Mouse (Mus musculus) monocyte, adult 5-6 weeks (primary cell): ENCODE measurements around the gene Aym1. TPM values are rescaled to one million over a fixed set of nuclear protein-coding genes. Genes with fewer than 3 reads are reported as not detected.
"Not testable (repeated sequence)": the region's sequence is repeated elsewhere in the genome, so short reads cannot be mapped to it uniquely, and the experiment has no call there.

ENCODE experiments used
- ATAC-seq: fragments of 153-309, 156-312 bp; replicated peaks from 2 replicates; pipeline ENCODE4 v1.8.0; 2017; ENCODE audit warnings: mild to moderate bottlenecking; ENCODE audit not compliant: low TSS enrichment, insufficient number of reproducible peaks, severe bottlenecking, poor library complexity, low FRiP score
- total RNA-seq: library from RNA; stranded (forward); fragments of 200-1000, 200-491, 200-594 nt; gene quantifications from 3 replicates; pipeline ENCODE4 v1.2.3, GENCODE M21; 2017

The Aym1 gene
- total RNA-seq, 1 experiment from 2014 or later = not detected

DNA sequence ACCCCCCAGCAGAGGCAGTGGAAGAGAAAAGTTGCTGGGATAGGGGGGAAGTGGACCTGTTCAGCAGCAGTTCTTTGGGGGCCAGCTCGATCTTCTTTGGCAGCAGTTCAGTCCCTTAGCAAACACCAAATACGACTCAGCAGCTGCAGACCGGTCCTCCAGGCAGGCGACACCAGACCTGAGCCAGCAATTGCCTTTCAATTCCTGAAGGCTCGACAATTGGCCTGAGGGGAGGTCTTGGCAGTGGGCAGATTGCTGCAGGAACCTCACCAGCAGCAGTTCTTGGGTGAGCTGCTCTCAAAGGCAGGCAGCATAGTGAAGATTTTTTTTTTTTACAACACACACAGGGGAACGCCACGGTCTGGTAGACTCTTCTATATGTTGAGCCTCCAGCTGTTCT lies 7.3 kb upstream of the Aym1 start:
- ATAC-seq = no peak

DNA sequence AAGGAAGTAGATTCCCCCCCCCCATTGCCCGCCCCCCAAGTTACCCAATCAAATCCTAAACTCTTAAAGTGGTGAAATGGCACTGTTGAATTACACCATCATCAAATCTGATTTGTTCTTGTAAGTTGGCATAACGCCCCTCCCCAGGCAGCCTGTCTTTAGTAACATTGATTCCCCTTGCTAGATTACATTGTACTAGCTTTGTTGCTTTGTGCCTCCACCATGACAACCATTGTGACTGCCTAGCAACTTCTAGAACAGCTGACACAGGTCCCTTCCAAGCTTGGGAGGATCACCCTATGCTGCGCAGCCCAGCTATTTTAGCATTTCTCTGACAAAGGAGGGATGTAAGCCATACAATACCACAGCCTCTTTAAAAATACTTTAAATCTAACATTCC lies 5.3 kb upstream of the Aym1 start:
- ATAC-seq = no peak

DNA sequence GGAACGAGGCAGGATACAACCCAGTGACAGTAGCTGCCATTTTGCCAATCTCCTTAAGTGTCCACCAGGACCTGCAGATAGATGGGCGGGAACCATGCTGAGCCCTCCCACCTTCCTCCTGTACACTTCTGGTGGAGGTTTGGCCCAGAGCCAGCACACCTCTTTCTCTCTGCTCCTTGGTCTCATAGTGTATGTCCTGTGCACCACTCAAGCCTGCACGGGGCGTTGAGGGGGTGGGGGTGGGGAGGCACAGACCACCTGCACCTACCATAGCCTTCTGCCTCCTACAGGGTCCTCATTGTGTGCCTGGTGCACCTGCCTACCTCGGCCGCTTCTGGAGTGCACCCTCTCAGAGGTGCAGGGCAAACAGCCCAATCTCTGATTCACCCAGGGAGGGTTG lies 4.5 kb upstream of the Aym1 start:
- ATAC-seq = no peak

DNA sequence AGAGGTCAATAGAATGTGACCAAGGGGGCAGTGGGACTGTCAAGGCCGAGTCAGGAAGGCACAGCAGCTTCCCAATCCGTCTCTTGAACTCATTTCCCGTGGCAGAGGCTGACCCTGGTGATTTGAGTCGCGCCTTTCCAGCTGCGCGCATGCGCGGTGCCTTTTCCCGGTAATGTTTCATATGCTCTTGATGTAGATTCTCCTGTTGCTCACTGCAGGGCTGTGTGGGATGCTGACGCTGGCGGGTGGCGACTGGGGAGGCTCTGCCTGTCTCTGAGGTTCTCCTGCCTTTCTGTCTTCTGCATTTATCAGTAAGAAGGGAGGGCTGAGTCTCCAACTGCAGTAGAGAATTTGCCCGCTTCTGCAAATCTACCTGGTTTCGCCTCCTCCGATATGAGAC lies 2.8 kb upstream of the Aym1 start:
- no peak for ATAC-seq

DNA sequence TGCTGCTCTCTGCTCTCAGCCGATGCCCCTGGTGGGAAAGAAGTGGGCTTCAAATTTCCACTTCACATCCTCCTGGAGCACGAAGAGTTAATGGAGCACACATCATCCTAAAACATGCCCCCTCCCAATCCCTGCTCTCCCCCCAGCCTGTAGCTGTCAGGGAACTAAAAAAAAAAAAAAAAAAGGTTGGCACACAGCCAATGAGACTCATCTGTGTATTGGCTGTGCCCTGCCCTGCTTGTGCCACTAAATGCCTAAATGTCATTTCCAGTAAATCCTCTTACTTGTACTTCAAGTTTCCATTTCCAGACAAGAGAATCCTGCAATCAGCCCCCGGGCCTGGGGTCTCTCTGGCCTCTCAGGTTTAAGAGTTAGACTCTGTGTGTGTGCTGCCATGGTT lies 562 bp downstream of the Aym1 start:
- no peak for ATAC-seq

DNA sequence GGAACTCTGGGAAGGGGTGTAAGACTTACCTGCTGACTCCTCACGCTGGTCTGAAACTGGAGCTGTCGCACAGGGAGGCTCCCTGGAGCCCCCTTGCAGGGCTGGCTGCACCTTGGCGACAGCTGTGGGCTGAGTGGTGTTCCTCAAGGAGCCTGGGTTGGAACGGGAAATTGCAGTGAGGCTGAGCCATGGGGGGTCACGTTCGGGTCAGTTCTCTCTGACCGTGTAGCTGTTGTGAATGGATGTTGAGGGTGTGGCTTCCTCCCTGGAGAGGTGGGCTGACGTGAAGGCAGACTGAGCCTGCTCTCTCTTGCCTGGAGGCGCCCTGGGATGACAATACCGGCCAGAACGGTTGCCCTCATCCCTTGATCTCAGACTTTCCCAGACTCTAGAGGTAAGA lies 1.7 kb downstream of the Aym1 start:
- no peak for ATAC-seq

DNA sequence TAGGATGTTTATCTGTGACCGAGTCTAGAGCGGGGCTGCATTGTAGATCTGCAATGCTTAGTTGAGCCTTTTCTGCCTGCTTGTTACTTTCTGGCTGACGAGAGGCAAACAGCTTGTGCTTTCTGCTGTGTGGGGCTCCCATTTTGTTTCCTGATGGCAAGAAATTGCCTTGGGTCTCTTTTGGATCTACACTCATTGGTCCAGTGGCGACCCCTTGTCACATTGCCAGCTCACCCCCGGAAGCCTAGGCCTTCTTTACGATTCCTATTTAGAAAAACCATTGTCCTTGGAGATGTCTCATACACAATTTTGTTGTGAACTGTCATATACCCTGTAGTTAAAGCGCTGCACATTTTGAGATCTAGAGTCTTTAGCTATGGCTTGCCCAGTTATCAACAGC lies 4.2 kb downstream of the Aym1 start:
- ATAC-seq = no peak

DNA sequence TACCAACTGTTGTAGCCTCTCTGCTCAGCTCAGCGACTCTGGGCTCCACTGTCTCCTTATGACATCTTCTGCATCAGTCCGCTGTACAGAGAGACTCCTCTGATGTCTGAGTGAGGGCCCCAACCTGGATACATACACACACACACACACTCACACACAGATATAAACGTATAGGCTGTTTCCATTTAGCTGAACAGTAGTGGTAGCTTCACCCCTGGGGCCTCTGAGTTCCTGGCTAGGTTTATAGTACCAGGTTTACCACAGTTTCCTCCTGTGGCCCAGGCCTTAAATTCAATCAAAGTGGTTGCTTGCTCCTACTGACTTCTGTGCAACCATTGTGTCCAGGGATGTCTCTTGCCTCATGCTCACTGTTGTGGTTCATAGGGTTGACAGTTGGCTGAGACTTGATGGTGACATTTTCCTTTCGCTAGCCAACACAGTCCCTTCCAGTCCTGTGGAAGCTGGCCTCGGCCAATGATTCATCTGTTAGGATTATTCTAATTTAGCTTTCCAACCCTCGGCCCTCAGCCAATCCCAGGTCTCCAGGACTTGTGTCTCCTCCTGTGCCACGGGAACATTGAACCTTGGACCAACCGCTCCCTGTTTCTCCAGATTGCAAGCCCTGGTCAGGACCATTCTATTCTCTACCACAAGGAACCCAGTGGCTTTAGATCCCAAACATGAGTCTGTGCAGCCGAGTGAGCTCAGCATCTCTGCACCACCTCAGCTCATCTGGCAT lies 5.3 kb downstream of the Aym1 start:
- ATAC-seq = no peak

DNA sequence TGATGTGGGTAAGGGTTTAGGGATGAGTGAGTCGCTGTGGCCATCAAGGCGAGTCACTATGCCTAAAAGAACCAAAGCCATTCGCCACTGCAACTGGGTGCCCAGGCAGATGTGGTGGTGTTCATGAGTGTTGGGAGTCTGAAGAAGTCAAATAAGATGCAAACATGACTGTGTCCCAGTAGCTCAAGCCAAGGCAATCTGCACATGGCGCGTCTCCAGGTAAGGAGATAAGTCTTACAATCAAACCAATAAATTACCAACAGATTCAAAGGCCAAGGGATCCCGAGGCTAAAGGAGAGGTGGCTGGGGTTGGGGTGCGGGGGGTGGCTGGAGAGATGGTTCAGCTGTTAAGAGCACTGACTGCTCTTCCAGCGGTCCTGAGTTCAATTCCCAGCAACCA lies 6.1 kb downstream of the Aym1 start:
- no peak for ATAC-seq

DNA sequence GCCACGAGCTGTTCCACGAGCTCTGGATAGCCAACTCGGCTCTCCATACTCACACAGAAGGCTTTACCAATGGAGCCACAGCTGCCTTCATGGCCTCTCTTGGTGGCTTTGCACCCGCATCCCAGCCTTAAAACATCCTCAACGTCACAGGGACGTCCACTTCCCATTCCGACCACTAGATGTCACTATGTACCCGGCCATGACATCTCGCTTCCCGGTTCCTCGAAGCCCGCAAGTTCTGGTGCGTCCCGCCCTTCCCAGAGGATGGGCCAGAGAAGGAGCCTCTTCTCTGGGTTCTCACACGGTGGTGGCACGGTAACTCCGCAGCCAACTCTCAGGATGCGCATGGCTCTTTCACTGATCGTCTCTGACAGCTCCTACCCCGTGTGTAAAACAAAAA lies 8.8 kb downstream of the Aym1 start:
- peak; percentile 83; the same call in 1 of the 2 replicates for ATAC-seq

DNA sequence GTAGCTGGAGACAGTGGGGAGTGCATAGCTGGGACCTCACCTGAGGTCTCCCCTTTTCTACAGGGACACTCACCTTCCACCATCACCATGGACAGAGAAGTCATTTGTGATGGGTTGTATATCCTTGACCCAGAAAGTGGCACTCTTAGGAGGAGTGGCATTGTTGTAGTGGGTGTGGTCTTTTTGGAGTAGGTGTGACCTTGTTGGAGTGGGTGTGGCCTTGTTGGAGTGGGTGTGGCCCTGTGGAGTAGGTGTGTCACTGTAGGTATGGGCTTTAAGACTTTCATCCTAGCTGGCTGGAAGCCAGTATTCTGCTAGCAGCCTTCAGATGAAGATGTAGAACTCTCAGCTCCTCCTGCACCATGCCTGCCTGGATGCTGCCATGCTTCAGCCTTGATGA lies 10.6 kb downstream of the Aym1 start:
- ATAC-seq = not testable (repeated sequence)

DNA sequence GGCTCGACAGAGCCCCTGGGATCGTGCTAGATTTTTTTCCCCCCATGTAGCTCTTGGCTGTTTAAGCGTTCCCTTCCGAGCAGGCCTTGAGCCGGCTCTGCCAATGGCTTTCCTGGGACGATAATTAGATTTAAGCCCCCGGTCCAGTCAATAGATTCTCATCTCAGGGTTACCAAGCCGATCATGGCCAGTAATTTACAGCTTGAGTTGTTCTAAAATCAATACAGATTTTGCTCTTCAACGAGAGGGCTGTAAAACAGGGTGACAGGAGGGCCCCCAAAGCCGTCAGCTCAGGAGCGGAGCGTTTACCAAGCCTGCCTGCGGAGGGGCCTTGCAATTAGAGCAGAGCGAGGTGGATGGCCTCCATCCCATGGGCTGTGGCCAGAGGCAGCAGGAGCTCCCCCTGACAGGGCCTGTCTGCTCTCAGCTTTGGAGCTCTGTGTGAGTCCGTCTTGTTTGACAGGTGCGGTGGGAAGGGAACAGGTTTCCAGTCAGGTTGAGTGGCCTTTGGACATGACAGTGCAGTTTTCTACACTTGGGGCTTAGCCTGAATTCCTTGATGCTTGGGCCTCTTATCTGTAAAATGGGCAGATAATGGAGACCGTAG lies 12.3 kb downstream of the Aym1 start:
- no peak for ATAC-seq

DNA sequence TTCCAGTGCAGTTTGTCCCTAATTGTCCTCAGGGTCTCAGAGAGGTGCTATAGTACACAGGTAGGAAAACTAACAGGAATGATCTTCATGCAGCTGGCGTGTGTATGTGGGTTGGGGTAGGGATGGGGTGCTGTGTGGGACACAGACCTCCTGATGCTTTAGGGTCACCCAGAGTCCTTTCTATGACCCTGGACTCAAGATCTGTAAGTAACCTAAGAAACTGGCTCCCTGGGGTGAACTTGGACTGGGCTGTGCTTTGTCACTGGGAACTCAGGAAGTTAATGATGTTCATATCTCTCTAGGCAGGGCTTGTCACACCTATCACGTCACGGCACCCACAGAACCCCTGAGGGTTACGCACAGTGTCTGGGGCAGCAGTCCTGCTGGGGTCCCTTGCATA lies 15.4 kb downstream of the Aym1 start:
- ATAC-seq = no peak

DNA sequence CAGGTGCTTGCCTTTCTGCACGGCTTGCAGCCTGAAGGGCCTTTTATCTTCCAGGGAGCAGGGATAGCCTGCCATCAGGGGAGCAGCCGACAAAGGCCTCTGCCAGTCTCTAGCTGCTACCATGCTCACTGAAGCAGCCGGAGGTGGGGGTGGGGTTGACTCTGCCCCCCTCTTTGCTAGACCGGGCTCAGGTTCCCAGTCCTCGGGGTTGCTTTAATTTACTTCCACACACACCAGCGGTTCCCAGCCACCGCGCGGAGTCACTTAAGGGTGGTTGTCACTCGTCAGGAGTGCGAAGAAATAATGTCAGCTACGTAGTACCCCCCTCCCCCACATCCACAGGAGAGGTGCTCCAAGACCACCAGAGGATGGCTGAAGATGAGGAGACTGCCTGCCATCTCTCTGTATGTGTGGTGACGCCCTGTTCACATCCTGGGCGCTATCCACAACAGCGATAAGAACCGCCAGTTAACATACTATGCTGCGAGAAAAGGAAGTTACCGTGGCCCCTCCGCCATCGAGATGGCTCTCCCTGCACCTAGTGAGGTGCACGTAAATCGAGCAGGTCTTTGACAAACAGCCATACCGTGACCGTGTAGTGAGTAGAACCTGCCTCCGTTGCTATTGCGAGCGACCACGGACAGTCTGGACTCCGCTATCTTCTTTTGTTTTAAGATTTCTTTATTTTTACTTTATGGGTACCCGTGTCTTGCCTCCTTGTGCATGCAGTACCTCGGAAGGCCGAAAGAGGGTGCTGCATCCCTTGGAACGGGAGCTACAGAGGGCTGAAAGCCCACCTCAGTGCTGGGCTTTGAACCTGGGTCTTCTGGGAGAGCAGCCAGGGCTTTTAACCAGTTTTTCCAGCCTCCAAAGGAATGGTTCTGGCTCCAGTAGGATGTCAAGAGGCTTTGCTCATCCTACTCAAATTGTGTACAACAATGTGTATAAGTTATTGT lies 16.2 kb downstream of the Aym1 start:
- no peak for ATAC-seq

DNA sequence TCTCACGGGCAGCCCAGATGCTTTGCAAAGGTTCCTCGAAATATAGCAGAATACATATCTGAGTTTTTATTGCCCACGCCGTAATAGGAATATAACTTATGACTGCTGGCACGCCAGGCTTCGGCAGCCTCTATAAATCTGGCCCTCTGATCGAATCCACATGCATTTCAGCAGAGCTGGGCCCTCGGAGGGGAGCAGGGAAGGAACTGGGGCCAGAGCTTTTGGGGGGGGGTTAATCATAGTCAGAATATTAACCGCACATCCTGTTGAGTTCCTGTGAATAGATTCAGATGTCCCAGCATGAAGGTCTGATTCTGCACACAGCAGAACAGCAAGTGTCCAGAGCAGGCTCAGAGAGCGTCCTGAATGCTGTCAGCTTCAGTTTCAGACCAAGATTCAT lies 17.2 kb downstream of the Aym1 start:
- ATAC-seq = no peak

DNA sequence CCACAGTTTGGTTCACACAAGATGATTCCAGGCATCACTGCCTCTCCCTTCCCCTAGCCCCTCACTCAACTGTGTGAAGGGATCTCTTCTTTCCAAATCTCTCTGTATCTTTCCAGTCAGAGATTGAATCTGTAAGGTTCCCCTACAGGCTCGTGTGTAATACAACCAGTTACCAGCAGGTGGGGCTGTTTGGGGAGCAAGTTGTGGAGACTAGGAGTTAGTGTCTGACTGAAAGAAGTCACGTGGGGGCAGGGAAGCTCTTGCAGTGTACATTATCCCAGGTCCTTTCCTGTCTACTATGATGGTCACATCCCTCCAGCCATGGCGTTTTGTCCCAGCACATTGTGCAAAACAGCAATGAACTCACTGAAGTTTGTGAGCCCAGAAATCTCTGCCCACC lies 18.7 kb downstream of the Aym1 start:
- no peak for ATAC-seq

DNA sequence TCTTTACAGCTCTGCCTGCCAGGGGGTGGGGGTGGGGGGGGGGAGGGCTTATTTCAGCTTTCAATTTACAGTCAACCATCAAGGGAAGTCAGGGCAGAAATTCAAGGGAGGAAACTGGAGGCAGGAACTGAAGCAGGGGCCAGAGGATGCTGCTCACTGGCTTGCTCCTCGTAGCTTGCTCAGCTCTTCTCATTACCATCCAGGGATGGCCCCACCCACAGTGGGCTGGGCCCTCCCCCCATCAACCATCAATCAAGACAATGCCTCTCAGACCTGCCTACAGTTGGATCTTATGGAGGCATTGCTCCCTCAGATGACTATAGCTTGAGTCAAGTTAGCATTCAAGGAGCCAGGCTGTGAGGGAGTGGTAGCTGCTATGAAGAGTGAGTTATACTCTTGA lies 19.2 kb downstream of the Aym1 start:
- ATAC-seq = no peak

DNA sequence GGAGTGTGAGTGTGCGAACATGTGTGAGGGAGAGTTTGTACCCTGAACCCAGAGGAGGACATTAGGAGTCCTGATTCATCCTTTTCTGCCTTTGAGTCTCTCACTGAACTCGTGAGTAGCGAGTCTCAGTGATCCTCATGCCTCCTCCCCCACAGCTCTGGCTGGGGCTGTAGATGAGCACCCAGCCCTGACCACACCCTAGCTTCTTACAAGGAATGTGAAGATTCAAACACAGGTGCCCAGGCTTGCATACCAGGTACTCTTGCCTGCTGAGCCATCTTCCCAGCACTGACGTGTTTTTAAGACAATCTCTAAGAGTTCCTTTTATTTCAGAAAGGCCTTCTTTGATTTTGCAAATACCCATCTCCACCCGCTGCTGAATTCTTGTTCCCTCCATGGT lies 22.3 kb downstream of the Aym1 start:
- ATAC-seq = no peak

DNA sequence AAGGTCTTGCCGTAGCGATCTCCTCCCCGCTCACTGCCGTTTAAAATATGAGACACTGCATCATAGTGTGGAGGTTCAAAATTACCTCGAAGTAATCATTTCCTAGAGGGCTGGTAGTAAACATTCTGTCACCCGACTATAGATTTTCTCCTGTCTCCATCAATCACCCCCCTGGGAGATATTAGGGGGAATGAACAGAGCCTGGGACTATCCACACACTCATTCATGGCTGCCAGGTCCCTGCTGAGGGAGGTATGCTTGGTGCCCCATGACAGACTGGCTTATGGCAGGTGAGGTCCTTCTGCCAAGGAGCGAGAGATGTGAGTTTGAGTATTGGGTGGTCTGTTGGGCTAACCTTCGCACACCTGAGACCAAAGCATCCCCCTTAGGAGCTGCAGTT lies 23.5 kb downstream of the Aym1 start:
- ATAC-seq = no peak

DNA sequence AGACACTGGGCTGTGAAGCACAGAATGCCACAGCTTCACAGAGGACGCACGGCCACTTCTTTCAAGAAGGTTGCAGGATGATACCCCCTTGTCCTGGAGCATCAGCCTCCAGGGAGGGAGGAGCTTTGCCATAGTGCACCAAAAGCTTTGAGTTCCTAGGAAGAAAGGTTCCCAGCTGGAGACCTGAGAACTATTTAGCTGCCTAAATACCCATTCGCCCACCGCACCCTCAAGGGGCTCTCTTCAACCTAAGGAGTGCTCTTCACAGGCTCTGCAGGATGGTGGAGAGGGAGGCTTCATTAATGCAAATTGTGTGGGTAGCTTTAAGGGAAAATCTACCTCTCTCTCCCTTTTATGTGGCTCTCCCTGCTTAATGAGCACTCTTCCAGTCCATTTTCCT lies 25.5 kb downstream of the Aym1 start:
- no peak for ATAC-seq
